Mouse (Mus musculus): ENCODE results near the gene Cav3. TPM values are rescaled to one million over a fixed set of nuclear protein-coding genes. Genes with fewer than 3 reads are reported as not detected.
A peak's percentile ranks its signal among the peaks of the same experiment; 100 is the strongest.

The Cav3 gene
- polyA plus RNA-seq, 1 experiment from 2014 or later = 2.6 TPM

DNA sequence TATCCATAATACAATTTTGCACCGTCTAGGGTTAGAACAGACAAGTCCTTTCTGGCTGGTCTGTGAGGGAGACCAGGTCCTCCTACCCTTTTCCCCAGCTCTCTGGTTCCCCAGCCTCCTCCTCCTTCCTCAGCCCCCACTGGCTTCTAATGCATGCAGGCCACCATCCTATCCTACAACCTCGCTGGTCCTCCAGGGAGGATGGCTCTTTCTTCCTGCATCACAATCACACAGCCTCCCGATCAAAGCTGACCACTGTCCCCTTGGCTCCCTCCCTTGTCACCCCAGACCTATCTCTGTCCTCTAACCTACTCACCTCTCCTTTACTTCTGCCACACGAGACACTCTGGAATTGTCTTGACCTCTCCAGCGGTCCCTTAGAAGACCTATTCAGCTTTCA, 28.7 kb downstream of the Cav3 start:
- ATAC-seq (replicated peaks; ENCODE audit: low FRiP score, low read depth) (no peak), DNase-seq (ENCODE audit: low spot score) (no peak)
- Histone ChIP-seq H3K9me3 (replicated peaks; ENCODE audit: low read length) (no peaks in the 10 kb centered on the region), H3K9ac (ENCODE audit: low read depth, low read length) (no peak overlapping the region), H3K27ac (no peak overlapping the region), H3K4me2 (ENCODE audit: low read length) (peak overlapping the region; percentile 72; the same call in 1 of the 2 replicates), H3K4me3 (replicated peaks; ENCODE audit: low read depth, low read length) (no peak overlapping the region), H3K27me3 (ENCODE audit: insufficient read depth, low read length) (peaks cover 21% of the 10 kb centered on the region), H3K4me1 (replicated peaks; ENCODE audit: insufficient read depth, low read length) (peaks cover 16% of the 10 kb centered on the region; the same call in 1 of the 2 replicates), H3K36me3 (ENCODE audit: insufficient read depth, low read length) (no peaks in the 10 kb centered on the region)
- 71% methylated on average over 5 of the region's 5 CpGs for WGBS
- TF ChIP-seq CTCF (IDR thresholded peaks at IDR 0.05; ENCODE audit: low read depth) = no peak

DNA sequence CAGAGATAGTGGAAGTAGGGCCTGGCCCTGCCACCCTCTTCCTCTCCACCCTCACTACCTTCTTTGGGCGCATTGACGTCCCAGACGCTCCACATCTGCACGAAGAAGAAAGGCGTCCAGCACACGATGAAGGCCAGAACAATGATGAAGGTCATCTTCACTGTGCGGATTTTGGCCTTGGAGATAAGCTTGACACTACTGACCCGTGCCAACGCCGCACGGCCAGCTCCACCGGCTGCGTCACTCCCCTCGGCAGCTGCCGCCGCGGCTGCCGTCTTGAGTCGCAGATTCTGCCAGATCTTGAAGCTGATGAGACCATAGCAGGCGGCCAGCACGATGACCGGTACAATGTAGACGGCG, 29.5 kb downstream of the Cav3 start:
- H3K9me3 ChIP-seq (replicated peaks; ENCODE audit: low read length) = no peaks in the 10 kb centered on the region
- no peaks in the 10 kb centered on the region for H3K36me3 ChIP-seq (ENCODE audit: insufficient read depth, low read length)
- peak overlapping the region; percentile 33 for H3K4me3 ChIP-seq (replicated peaks; ENCODE audit: low read depth, low read length)
- H3K9ac ChIP-seq (ENCODE audit: low read depth, low read length) = no peak overlapping the region
- H3K27ac ChIP-seq = no peak overlapping the region
- peaks cover 21% of the 10 kb centered on the region for H3K27me3 ChIP-seq (ENCODE audit: insufficient read depth, low read length)
- 38% methylated on average over 24 of the region's 24 CpGs for WGBS
- H3K4me2 ChIP-seq (ENCODE audit: low read length) = peak overlapping the region; percentile 72
- DNase-seq (ENCODE audit: low spot score) (no peak), ATAC-seq (replicated peaks; ENCODE audit: low FRiP score, low read depth) (no peak)
- TF ChIP-seq CTCF (IDR thresholded peaks at IDR 0.05; ENCODE audit: low read depth) = no peak
- peaks cover 16% of the 10 kb centered on the region; the same call in 1 of the 2 replicates for H3K4me1 ChIP-seq (replicated peaks; ENCODE audit: insufficient read depth, low read length)

DNA sequence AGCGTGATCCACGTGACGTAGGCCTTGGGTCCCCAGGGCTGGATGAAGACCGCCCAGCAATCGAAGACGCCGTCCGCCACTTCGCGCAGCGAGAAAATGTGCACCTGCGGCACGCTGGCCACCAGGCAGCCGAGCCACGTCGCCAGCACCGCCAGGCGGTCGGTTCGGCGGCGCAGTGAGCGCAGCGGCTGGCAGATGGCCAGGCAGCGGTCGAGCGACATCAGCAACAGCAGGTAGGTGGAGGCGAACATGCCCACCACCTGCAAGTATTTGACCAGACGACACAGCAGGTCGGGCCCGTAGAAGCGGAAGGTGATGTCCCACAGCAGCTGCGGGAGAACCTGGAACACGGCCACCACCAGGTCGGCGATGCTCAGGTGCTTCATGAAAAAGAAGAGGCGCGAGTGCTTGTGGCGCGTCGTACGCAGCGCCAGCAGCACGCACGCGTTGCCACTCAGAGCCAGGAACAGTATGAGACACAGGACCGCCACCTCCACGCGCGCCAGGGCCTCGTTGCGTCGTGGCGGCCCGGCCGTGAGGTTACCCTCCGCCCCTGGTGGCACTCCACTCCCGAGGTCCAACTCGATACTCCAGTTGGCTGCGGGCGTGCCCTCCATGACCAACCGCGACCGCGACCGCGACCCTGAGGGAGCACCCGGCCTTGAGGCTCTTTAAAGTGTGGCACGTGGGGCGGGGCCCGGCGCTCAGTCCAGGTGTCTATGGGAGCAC, 30.0 kb downstream of the Cav3 start:
- peak; percentile 34; the same call in 1 of the 2 replicates for ATAC-seq (replicated peaks; ENCODE audit: low FRiP score, low read depth)
- peak; percentile 18; the same call in 1 of the 2 replicates for TF ChIP-seq CTCF (IDR thresholded peaks at IDR 0.05; ENCODE audit: low read depth)
- peak overlapping the region; percentile 33 for H3K4me3 ChIP-seq (replicated peaks; ENCODE audit: low read depth, low read length)
- H3K27ac ChIP-seq = no peak overlapping the region
- peak overlapping the region; percentile 72 for H3K4me2 ChIP-seq (ENCODE audit: low read length)
- H3K4me1 ChIP-seq (replicated peaks; ENCODE audit: insufficient read depth, low read length) = peaks cover 16% of the 10 kb centered on the region; the same call in 1 of the 2 replicates
- H3K9ac ChIP-seq (ENCODE audit: low read depth, low read length) = 0 out of 2 replicates have a peak overlapping the region, but pooled peaks have one; percentile 24
- H3K9me3 ChIP-seq (replicated peaks; ENCODE audit: low read length) = no peaks in the 10 kb centered on the region
- no peak for DNase-seq (ENCODE audit: low spot score)
- H3K27me3 ChIP-seq (ENCODE audit: insufficient read depth, low read length) = peaks cover 21% of the 10 kb centered on the region
- 5% methylated on average over 72 of the region's 72 CpGs for WGBS
- H3K36me3 ChIP-seq (ENCODE audit: insufficient read depth, low read length) = no peaks in the 10 kb centered on the region

- peaks cover 21% of the 10 kb centered on the region for H3K27me3 ChIP-seq (ENCODE audit: insufficient read depth, low read length)
- no peaks in the 10 kb centered on the region for H3K36me3 ChIP-seq (ENCODE audit: insufficient read depth, low read length)
- peaks cover 22% of the 10 kb centered on the region; the same call in 1 of the 2 replicates for H3K4me1 ChIP-seq (replicated peaks; ENCODE audit: insufficient read depth, low read length)
- WGBS = 3% methylated on average over 24 of the region's 24 CpGs
- peak within 1 kb of the TSS; percentile 33 for H3K4me3 ChIP-seq (replicated peaks; ENCODE audit: low read depth, low read length)
- DNase-seq (ENCODE audit: low spot score) = no peak
- peak; percentile 17 for ATAC-seq (replicated peaks; ENCODE audit: low FRiP score, low read depth)
- peak within 1 kb of the TSS; percentile 50 for H3K9ac ChIP-seq (ENCODE audit: low read depth, low read length)
- H3K9me3 ChIP-seq (replicated peaks; ENCODE audit: low read length) = no peaks in the 10 kb centered on the region
- no peak for TF ChIP-seq CTCF (IDR thresholded peaks at IDR 0.05; ENCODE audit: low read depth)
- H3K27ac ChIP-seq = no peak within 1 kb of the TSS
- H3K4me2 ChIP-seq (ENCODE audit: low read length) = peak within 1 kb of the TSS; percentile 72
Observed at GRCm38 (mm10) chr6:112489910-112490559, 30.7 kb downstream of the Cav3 start, which contains the start of gene Oxtr. Gene Oxtr, minus strand, starts transcription at chr6:112489943.

- under 1% methylated on average over 35 of the region's 35 CpGs for WGBS
- peak overlapping the region; percentile 50 for H3K9ac ChIP-seq (ENCODE audit: low read depth, low read length)
- no peaks in the 10 kb centered on the region for H3K36me3 ChIP-seq (ENCODE audit: insufficient read depth, low read length)
- peaks cover 21% of the 10 kb centered on the region for H3K27me3 ChIP-seq (ENCODE audit: insufficient read depth, low read length)
- peaks cover 26% of the 10 kb centered on the region for H3K4me1 ChIP-seq (replicated peaks; ENCODE audit: insufficient read depth, low read length)
- peak overlapping the region; percentile 33 for H3K4me3 ChIP-seq (replicated peaks; ENCODE audit: low read depth, low read length)
- TF ChIP-seq CTCF (IDR thresholded peaks at IDR 0.05; ENCODE audit: low read depth) = peak; percentile 98
- DNase-seq (ENCODE audit: low spot score) = peak; percentile 90
- ATAC-seq (replicated peaks; ENCODE audit: low FRiP score, low read depth) = no peak; the same call in none of the 2 replicates
- H3K4me2 ChIP-seq (ENCODE audit: low read length) = peak overlapping the region; percentile 72
- no peak overlapping the region for H3K27ac ChIP-seq
- no peaks in the 10 kb centered on the region for H3K9me3 ChIP-seq (replicated peaks; ENCODE audit: low read length)
Observed at GRCm38 (mm10) chr6:112490625-112491242, 31.4 kb downstream of the Cav3 start.

DNA sequence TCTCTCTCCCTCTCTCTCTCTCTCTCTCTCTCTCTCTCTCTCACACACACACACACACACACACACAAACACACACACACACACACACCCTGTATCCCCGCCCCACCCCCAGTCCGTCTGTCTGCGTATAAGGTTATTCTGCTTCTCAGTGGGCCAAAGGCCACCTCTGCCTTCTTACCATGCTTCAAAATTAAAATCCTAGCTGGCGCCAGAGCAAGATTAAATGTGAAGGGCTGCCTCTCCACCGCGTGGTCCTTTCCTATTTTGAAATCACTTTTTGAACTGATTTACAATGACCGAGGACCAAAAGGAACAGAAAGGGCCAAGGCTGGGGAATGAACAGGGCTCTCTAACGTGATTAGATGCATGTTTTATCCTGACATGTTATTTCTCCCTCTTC, 32.2 kb downstream of the Cav3 start:
- Histone ChIP-seq H3K27me3 (ENCODE audit: insufficient read depth, low read length) (peaks cover 21% of the 10 kb centered on the region), H3K4me2 (ENCODE audit: low read length) (no peak overlapping the region), H3K36me3 (ENCODE audit: insufficient read depth, low read length) (no peaks in the 10 kb centered on the region), H3K9ac (ENCODE audit: low read depth, low read length) (no peak overlapping the region), H3K4me3 (replicated peaks; ENCODE audit: low read depth, low read length) (no peak overlapping the region), H3K4me1 (replicated peaks; ENCODE audit: insufficient read depth, low read length) (peaks cover 28% of the 10 kb centered on the region), H3K9me3 (replicated peaks; ENCODE audit: low read length) (no peaks in the 10 kb centered on the region), H3K27ac (no peak overlapping the region)
- DNase-seq (ENCODE audit: low spot score) = no peak
- TF ChIP-seq CTCF (IDR thresholded peaks at IDR 0.05; ENCODE audit: low read depth) = no peak
- 59% methylated on average over 8 of the region's 8 CpGs for WGBS
- ATAC-seq (replicated peaks; ENCODE audit: low FRiP score, low read depth) = no peak
